Mouse (Mus musculus) kidney, adult 9 months (tissue): ENCODE data around the gene Cdkn2d.
A peak's percentile ranks its signal among the peaks of the same experiment; 100 is the strongest.
"Not testable (repeated sequence)": the region's sequence is repeated elsewhere in the genome, so short reads cannot be mapped to it uniquely, and the experiment has no call there.

Experiments
- DNase-seq: peaks from one replicate; pipeline ENCODE4 v3.0.0; 2022

The Cdkn2d gene

DNA sequence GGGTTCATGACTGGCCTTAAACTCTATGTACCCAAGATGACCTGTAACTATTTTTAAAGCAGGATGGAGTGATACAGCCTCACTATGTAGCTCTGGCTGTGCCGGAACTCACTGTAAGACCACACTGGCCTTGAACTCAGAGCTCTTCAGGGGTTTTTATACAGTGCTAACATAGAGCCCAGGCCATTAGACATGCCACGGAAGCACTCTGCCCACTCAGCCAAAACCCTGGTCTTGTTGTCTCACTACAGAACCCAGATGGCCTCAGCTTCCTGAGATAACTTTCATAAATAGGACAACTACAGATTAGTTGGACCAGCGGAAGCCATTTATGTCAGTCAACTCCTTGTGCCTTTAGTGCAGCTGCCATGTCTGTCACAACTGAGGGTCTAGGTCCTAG is 16.9 kb downstream of the Cdkn2d start:
- DNase-seq, result no peak

DNA sequence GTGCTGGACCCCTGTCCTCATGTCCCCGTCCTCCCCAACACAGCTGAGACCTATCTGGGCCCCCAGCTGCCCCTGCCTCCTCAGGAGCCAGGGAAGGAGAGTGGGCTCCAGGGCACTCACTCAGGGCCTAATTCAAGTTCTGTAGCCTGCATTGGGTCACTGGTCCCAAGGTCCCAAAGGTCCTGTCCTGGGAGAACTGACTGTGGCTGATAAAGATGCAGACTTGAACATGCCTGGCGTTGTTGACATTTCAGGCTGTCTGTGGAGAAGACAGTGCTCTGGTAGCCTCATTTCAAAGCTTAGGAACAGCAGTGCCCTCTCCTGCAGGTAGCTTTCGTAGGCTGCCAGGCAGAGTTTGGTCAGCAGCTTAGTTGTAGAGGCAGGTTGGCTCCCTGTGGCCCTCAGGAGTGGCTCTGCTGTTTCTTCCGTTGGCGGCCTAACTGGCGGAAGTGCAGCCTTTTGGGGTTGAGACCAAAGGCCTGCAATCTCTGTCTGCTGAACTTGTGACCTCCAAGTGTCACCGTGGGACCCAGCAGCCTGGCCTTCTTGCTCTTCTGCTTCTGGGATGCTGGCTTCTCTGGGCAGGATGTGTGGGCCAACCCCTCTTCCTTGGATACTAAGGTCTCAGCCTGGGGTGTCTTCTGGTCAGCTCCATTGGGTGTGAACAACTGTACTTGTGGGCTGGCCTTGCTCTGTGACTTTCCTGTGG is 17.5 kb downstream of the Cdkn2d start:
- no peak for DNase-seq

DNA sequence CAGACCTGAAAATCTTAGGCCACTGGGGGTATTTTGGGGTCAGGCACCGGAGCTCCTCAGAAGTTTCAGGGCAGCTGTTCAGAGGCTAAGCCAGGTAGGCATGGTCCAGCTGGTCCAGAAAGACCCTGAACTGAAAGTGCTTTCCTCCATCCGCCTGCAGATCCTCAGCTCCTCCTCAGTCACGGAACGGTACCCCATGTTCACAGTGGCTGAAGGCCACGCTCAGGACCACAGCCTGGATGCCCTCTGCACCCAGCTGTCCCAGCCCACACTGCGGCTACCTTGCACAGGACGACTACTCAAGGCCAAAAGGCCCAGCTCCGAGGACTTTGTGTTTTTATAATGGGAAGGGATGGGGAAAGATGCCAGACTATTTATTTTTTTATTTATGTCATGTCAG is 18.1 kb downstream of the Cdkn2d start:
- no peak for DNase-seq

DNA sequence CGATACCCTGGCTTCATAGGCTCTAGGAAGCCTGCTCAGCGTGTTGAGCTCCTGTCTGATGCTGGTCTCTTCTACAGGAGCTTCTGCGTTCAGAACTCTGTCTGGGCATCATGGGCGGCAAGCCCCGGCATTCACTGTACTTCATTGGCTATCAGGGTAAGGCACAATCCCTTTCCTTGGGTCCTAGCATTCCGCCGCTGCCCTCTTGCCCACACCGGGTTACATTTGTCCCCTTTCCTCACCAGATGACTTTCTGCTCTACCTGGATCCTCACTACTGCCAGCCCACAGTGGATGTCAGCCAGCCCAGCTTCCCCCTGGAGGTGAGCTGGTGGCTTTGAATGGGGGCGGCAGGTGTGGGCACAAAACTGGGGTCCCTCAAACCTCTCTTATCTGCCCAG is 18.8 kb downstream of the Cdkn2d start:
- no peak for DNase-seq

DNA sequence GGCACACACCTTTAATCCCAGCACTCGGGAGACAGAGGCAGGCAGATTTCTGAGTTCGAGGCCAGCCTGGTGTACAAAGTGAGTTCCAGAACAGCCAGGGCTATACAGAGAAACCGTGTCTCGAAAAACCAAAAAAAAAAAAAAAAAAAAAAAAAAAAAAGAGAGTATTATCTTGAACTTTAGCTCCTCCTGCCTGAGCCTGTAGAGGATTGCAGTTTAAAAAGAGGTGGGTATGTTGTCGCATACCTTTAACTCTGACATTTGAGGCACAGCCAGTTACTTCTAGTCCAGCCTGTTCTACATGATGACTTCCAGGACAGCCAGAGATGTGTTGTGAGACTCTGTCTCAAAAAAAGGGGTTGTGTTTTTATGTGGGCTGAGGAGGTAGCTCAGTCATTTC is 21.6 kb downstream of the Cdkn2d start:
- not testable (repeated sequence) for DNase-seq

DNA sequence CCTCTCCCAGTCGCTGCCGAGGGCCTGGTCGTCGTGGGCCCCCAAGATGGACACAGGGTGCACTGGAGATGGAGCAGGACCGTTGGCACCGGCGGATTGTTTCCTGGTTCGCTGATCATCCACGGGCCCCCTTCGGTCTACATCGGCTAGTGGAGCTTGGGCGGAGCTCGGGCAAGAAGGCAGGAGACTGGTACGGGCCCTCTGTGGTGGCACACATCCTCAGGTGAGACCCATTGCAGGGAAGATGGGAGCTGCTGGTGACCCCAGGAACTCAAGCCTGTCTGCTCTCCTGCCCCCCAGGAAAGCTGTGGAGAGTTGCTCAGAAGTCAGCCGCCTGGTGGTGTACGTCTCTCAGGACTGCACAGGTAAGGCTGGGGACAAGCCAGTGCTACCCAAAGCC is 22.9 kb downstream of the Cdkn2d start:
- no peak for DNase-seq

DNA sequence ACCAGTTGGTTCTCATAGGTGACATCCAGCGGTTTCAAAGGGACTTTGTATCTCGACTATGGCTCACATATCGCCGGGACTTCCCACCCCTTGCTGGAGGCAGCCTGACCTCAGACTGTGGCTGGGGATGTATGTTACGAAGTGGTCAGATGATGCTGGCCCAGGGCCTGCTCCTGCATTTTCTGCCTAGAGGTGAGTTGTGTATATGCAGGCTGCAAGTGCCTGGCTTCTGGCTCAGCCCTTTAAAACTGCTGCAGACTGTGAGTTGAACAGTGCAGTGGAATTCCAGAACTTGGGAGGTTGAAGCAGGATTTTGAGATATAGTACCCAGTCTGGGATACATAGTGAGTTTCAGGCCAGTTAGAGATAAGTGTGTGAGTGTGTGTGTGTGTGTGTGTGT is 24.3 kb downstream of the Cdkn2d start:
- DNase-seq, result no peak

DNA sequence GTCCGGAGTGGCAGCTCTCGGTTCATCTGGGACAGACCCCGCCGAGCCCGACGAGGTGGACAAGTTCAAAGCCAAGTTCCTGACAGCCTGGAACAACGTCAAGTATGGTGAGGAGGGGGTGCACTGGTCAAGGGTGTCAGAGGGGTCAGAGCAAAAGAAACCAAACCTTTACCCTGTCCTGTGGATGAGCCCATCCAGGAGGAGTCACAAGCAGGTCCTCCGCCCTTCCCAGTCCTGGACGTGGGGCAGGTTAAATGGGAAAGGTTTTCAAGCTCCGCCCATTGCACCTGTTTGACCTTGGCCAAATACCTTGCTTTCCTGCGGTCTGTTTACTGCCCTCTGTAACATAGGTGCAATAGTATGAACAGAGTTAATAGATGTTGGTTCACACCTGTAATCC is 25.6 kb downstream of the Cdkn2d start:
- DNase-seq, result peak; percentile 80

DNA sequence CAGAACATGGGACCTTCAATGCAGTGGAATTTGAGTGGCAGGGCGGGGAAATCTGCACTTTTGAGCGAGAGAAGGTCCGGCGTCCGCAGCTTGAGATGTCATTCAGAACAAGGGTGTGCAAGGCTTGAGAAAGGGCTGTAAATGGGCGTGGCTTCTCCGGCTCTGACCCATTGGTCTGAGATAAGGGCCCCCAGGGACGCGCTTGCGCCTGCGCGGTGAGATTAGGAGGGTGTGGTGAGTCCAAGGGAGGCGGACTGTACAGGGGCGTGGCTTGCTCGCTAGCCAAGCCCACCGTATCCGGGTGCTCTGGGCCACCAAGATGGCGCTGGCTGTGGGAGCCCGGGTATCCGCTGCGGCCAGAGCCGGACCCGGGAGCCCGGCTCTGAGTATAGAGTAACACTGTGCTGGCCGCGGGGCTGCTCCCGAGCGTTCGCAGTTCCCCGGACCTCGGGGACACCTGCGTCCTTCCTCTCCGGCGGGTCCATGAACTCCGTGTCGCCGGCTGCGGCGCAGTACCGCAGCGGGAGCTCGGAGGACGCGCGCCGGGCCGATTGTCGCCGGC is 26.1 kb downstream of the Cdkn2d start, which contains the start of gene Atg4d:
Atg4d (plus strand) TSS at position 294 of the 562 bp plus-strand sequence.
- DNase-seq, result peak; percentile 99

DNA sequence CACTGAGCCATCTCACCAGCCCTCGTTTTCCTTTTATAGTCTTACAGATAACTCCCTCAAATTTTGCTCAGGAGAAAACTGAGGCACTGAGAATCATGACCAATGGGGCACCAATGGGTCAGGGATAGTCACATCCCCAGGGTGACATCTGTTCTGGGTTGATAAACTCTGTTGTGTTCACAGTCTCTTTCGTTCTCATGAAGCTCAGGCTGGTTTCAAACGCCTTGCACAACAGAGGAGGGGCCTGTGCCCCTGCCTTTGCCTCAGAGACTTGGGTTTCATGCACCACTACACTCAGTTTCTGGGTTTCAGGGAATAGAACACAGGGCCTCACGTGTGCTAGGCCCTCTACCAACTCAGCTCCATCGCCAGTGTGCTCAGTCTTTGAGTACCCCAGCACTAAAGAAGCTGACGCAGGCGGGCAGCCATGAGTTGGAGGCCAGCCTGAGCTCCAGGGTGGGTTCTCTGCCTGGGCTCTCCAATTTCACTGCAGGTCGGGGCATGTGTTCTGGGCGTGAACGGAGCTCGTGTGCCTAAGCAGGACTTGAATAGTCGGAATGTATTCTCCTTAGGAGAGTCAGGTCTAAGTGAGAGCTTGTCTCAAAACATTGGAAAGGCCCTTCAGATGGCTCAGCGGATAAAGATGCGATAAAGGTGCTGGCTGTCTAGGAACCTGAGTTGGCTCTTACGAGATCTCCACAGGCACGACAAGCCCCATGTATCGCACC is 26.8 kb downstream of the Cdkn2d start:
- DNase-seq, result no peak

DNA sequence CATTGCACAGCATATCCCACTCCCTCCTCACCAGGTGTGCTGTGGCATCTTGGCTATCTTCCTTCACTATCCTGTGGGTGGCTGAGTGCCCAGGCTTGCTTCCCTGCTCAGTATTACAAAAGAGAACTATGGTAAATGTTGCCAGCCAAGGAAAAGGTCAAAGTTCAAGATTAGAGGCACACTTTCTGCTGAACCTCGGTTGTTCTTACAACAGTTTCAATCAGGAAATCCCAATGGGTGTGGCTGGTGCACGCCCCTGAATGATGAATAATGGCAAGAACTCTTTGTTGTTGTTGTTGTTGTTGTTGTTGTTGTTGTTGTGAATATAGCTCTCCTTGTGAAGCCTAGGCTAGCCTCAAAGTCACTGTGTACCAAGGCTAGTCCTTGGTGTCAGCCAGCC is 29.4 kb downstream of the Cdkn2d start:
- DNase-seq, result no peak

DNA sequence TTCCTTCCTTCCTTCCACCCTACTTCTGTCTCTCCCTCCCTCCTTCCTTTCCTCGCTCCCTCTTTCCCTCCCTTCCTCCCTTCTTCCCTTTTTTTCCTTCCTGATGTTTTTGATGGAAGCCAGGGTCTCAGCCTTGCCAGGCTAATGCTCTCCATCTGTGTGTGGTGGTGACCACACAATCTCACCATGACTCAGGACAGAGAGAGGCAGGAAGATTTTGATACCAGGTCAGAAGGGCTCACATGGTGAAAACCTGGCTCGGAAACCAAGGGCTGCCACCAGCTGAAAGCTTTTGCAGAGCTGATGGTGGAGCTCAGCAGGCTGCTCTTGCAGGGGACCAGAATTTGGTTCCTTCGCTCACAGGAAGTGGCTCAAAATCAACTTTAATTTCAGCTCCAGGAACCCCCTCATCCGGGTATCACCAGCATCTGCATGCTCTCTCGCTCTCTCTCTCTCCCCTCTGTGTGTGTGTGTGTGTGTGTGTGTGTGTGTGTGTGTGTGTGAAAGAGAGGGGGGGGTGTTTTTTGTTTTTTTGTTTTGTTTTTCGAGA is 30.6 kb downstream of the Cdkn2d start:
- no peak for DNase-seq

DNA sequence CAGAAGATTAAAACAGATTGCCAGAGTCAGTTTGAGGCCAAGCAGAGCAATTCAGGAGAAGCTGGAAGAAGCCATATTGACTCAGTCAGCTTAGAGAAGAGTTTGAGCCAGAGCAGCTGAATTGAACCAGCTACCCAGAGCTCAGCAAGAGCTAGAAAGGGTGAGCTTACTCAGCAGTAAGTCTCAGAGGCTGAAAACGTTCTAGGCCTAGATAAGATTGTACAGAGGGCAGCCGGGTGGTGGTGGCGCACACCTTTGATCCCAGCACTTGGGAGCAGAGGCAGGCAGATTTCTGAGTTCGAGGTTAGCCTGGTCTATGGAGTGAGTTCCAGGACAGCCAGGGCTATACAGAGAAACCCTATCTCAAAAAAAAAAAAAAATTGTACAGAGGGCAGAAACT is 34.9 kb downstream of the Cdkn2d start:
- DNase-seq, result not testable (repeated sequence)

DNA sequence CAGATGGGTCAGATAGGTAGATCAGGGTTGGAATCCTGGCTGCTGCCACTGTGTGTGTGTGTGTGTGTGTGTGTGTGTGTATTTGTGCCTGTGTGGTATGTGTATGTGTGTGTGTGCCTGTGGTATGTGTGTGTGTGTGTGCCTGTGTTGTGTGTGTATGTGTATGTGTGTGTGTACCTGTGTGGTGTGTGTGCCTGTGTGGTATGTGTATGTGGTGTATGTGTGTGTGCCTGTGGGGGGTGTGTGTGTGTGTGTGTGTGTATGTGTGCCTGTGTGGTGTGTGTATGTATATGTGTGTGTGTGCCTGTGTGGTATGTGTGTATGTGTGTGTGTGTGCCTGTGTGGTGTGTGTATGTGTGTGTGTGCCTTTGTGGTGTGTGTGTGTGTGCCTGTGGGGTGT is 36.5 kb downstream of the Cdkn2d start:
- no peak for DNase-seq

DNA sequence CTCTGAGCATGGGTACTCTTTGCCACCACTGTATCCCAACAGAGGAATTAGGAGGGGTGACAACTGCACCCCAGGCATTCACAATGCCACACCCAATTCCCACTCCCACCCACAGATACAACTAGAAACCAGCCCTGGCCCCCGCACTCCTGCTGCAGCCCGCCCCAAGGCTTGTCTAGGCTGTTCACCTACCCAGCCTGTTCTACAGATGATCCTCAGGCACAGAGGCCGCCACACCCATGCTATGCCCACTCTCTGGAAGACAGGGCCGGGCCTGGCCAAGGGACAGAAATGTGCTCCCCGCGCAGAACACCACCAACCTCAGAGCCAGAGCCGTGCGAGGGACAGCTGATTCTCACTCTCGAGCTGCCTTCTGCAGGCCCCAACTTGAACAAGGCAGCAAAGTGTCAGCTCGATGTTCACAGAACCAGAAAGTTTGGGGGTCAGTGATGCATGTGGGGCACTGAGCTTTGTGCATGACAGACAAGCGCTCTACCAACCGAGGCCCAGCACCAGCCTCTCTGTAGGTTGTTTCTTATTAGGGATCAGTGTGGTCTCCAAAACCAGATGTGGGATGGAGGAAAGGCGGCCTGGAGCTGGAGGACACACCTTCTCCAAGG is 40.0 kb downstream of the Cdkn2d start:
- DNase-seq, result no peak

DNA sequence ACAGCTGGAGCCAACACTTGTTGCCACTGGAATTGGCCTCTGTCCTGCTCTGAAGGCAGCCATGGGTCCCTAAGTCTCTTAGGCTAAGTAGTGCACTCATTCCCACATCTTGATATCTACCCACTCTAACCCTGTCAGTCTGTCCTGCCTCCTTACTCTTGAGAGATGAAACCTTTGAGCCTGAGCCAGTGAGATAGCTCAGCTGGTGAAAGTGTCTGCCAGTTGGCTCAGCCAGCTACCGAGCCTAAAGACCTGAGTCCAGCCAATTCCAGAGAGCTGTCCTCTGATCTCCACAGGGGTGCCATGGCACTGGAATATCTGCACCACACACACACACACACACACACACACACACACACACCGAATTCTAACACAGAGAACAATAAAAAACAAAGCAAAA is 40.7 kb downstream of the Cdkn2d start:
- no peak for DNase-seq

DNA sequence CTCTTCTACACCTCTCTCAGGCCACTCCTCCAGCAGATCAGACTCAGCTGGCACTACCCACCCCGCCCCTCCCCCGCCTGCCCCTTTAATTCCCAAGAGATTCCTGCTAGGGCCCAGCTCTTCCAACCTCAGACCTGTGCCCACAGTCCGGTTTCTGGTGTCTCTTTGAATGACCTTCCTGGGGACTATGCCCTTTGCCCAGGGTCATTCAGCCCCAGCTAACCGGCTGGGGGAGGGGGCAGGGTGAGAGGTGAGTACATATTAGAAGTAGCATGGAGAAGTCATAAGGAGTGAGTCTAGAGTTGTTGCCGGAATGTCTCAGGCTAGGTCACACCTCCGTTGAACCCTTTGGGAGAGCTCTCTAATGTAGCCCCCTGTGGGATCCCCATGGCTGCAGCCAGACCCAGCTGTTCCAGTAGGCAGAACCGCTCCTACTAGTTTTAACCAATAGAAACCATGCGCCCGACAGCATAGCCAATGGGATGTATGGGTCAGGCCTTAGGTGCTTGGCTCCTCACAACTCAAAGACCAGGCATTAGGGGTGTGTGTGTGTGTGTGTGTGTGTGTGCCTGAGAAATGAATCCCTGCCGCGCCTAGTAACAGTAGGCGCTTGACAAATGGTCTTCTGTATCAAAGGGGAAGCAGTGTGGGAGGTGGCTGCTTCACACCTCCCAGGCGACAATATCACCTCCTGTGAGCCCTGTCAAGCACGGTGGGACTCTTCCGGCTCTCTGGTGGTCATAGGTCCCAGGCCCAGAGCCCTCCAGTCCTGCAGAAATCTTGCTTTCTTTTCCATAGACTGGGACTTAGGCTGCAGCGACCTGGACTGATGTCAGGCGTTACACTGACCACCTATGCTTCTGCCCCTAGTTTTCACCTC is 41.3 kb downstream of the Cdkn2d start:
- peak; percentile 50 for DNase-seq

DNA sequence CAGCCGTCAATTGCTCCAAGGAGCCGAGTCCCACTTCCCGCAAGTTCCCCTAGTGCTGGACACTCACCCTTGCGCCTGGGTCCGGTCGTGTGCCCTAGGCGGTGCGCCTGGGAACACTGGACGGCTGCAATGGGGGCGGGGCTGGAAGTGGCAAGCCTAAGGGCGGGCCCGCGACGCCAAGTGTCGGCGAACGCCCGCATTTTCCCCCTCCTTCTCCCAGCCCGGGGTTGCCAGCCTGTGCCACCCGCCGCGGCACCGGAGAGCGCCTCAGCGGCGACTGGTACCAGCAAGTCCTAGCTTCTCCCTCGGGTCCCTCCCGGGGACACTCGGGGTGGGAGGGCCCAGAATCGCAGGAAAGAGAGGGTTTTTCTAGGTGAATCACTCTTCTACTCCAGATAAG is 42.9 kb downstream of the Cdkn2d start, which contains the start of gene S1pr5:
S1pr5 (minus strand) TSS at position 118 of the 400 bp plus-strand sequence.
- peak; percentile 54 for DNase-seq

DNA sequence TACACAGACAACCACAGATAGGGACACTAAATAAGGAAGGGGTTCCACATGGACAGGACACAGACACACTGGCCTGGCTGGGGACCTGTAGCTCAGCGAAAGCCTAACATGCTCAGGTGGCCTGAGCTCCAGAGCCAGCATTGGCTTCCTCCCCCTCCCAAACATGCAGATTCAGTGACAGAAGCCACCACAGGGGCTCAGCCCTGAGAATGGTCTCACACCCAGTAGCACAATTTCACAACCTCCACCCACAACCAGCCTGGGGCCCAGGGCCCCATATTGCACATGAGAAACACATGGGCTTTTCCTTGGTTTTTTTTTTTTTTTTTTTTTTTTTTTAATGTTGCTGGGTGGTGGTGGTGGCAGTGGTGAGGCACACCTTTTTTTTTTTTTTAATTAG is 44.9 kb downstream of the Cdkn2d start:
- no peak for DNase-seq

DNA sequence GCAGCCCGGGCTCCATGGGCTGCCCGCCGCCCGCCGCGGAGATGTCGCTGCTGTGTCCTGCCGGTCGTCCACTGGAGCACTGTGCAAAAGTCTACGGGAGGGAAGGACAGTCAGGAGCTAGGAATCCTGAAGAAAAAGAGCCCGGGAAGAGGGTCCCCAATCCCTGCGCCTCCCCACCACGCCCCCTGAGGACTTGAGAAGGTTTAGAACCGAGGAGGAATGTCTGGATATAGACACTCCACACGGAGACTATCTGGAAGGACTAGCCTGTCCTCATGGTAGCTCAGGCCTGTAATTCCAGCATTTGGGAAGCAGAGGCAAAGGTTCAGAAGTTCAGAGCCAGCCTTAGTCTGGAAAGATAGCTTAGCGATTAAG is 46.1 kb downstream of the Cdkn2d start:
- DNase-seq, result no peak

DNA sequence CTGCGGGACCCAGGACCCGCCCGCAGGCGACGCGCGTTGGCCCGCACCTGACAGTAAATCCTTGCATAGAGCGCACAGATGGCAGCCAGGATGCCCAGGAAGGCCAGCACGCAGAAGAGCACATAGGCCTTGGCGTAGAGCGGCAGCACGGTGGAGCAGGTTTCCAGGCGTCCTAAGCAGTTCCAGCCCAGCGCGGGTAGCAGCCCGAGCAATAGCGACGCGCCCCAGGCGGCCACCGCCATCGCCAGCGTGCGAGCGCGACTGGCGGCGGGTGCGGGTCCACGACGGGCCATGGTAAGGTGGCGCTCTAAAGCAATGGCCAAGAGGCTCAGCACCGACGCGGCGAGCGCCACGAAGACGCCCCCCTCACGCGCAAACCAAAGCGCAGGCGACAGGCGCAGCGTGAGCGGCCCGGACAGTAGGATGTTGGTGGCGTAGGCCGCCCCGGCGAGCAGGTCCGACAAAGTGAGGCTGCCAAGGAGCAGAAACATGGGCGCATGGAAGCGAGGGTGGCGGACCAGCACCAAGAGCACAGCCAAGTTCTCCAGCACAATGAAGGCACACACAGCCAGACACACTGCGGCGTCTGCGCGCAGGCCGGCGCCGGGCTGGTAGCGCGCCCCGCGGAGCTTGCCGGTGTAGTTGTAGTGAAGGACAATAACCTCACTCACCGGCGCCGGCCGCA is 46.6 kb downstream of the Cdkn2d start:
- no peak for DNase-seq
